Mouse (Mus musculus): ENCODE measurements around the gene Tbrg4. TPM values are rescaled to one million over a fixed set of nuclear protein-coding genes. Genes with fewer than 3 reads are reported as not detected.

The Tbrg4 gene
- polyA plus RNA-seq, 1 experiment from 2014 or later, result 37.9 TPM

GRCm38 (mm10) chr11:6647831-6648724 lies 22.2 kb upstream of the Tbrg4 start:
- Histone ChIP-seq H3K36me3 (no peaks in the 10 kb centered on the region), H3K9ac (no peak overlapping the region), H3K27me3 (no peaks in the 10 kb centered on the region), H3K4me3 (no peak overlapping the region), H3K9me3 (no peaks in the 10 kb centered on the region), H3K4me1 (no peaks in the 10 kb centered on the region), H3K27ac (no peak overlapping the region), H3K4me2 (no peak overlapping the region)
- WGBS, result 51% methylated on average over 9 of the region's 9 CpGs
- ATAC-seq (ENCODE audit: borderline replicate concordance, extremely low read depth, low FRiP score, low TSS enrichment), result no peak

GRCm38 (mm10) chr11:6644566-6644965 lies 18.7 kb upstream of the Tbrg4 start:
- H3K9me3 ChIP-seq, result no peaks in the 10 kb centered on the region
- no peaks in the 10 kb centered on the region for H3K4me1 ChIP-seq
- no peak overlapping the region for H3K27ac ChIP-seq
- no peaks in the 10 kb centered on the region for H3K27me3 ChIP-seq
- no peaks in the 10 kb centered on the region for H3K36me3 ChIP-seq
- ATAC-seq (ENCODE audit: borderline replicate concordance, extremely low read depth, low FRiP score, low TSS enrichment), result no peak
- no peak overlapping the region for H3K4me2 ChIP-seq
- H3K9ac ChIP-seq, result no peak overlapping the region
- H3K4me3 ChIP-seq, result no peak overlapping the region
- WGBS, result 78% methylated on average over 6 of the region's 6 CpGs

- H3K4me3 ChIP-seq, result no peak overlapping the region
- H3K9me3 ChIP-seq, result no peaks in the 10 kb centered on the region
- H3K27me3 ChIP-seq, result no peaks in the 10 kb centered on the region
- no peak overlapping the region for H3K4me2 ChIP-seq
- H3K9ac ChIP-seq, result no peak overlapping the region
- no peak overlapping the region for H3K27ac ChIP-seq
- no peak for ATAC-seq (ENCODE audit: borderline replicate concordance, extremely low read depth, low FRiP score, low TSS enrichment)
- no peaks in the 10 kb centered on the region for H3K36me3 ChIP-seq
- WGBS, result 67% methylated on average over 6 of the region's 6 CpGs
- H3K4me1 ChIP-seq, result no peaks in the 10 kb centered on the region
These were observed 13.2 kb upstream of the Tbrg4 start for GRCm38 (mm10) chr11:6639072-6639471.

- 85% methylated on average over 4 of the region's 4 CpGs for WGBS
- Histone ChIP-seq H3K9me3 (no peaks in the 10 kb centered on the region), H3K4me1 (no peaks in the 10 kb centered on the region)
These were observed 12.7 kb upstream of the Tbrg4 start, which contains the start of gene Wap for GRCm38 (mm10) chr11:6638537-6638936. Gene Wap (minus strand): TSS chr11:6638637.

GRCm38 (mm10) chr11:6636150-6636549 lies 10.3 kb upstream of the Tbrg4 start:
- no peak for ATAC-seq (ENCODE audit: borderline replicate concordance, extremely low read depth, low FRiP score, low TSS enrichment)
- H3K4me2 ChIP-seq, result no peak overlapping the region
- H3K27ac ChIP-seq, result no peak overlapping the region
- no peak overlapping the region for H3K9ac ChIP-seq
- 67% methylated on average over 8 of the region's 8 CpGs for WGBS
- no peaks in the 10 kb centered on the region for H3K4me1 ChIP-seq
- H3K4me3 ChIP-seq, result no peak overlapping the region
- no peaks in the 10 kb centered on the region for H3K9me3 ChIP-seq
- no peaks in the 10 kb centered on the region for H3K36me3 ChIP-seq
- no peaks in the 10 kb centered on the region for H3K27me3 ChIP-seq

More at GRCm38 (mm10) chr11:6638537-6638936, 12.7 kb upstream of the Tbrg4 start, which contains the start of gene Wap:
- no peak within 1 kb of the TSS for H3K27ac ChIP-seq
- no peak within 1 kb of the TSS for H3K4me3 ChIP-seq
- H3K36me3 ChIP-seq, result no peaks in the 10 kb centered on the region
- ATAC-seq (ENCODE audit: borderline replicate concordance, extremely low read depth, low FRiP score, low TSS enrichment), result no peak
- H3K4me2 ChIP-seq, result no peak within 1 kb of the TSS
- H3K27me3 ChIP-seq, result no peaks in the 10 kb centered on the region
- H3K9ac ChIP-seq, result no peak within 1 kb of the TSS

- H3K9me3 ChIP-seq, result no peaks in the 10 kb centered on the region
- no peaks in the 10 kb centered on the region for H3K27me3 ChIP-seq
- peaks cover 11% of the 10 kb centered on the region for H3K4me1 ChIP-seq
- no peak overlapping the region for H3K9ac ChIP-seq
- no peaks in the 10 kb centered on the region; the same call in 1 of the 2 replicates for H3K36me3 ChIP-seq
- no peak overlapping the region for H3K4me3 ChIP-seq
- no peak overlapping the region for H3K4me2 ChIP-seq
- no peak for ATAC-seq (ENCODE audit: borderline replicate concordance, extremely low read depth, low FRiP score, low TSS enrichment)
- no peak overlapping the region for H3K27ac ChIP-seq
These were observed 3.8 kb upstream of the Tbrg4 start for GRCm38 (mm10) chr11:6629655-6630054.

- no peak for ATAC-seq (ENCODE audit: borderline replicate concordance, extremely low read depth, low FRiP score, low TSS enrichment)
- no peak overlapping the region for H3K4me2 ChIP-seq
- WGBS, result 32% methylated on average over 4 of the region's 4 CpGs
- no peak overlapping the region for H3K4me3 ChIP-seq
- no peak overlapping the region for H3K9ac ChIP-seq
- H3K4me1 ChIP-seq, result peaks cover 22% of the 10 kb centered on the region
- H3K36me3 ChIP-seq, result peaks cover 10% of the 10 kb centered on the region
- no peak overlapping the region for H3K27ac ChIP-seq
- H3K27me3 ChIP-seq, result no peaks in the 10 kb centered on the region
- no peaks in the 10 kb centered on the region for H3K9me3 ChIP-seq
These were observed 2.7 kb upstream of the Tbrg4 start for GRCm38 (mm10) chr11:6628568-6628967.

GRCm38 (mm10) chr11:6627731-6628130 lies 1.9 kb upstream of the Tbrg4 start:
- 87% methylated on average over 4 of the region's 4 CpGs for WGBS
- Histone ChIP-seq H3K4me2 (no peak overlapping the region), H3K9me3 (no peaks in the 10 kb centered on the region), H3K9ac (no peak overlapping the region), H3K4me1 (peaks cover 28% of the 10 kb centered on the region), H3K27ac (no peak overlapping the region), H3K36me3 (peaks cover 17% of the 10 kb centered on the region), H3K4me3 (no peak overlapping the region), H3K27me3 (no peaks in the 10 kb centered on the region)
- no peak for ATAC-seq (ENCODE audit: borderline replicate concordance, extremely low read depth, low FRiP score, low TSS enrichment)

- ATAC-seq (ENCODE audit: borderline replicate concordance, extremely low read depth, low FRiP score, low TSS enrichment), result peak; percentile 10; the same call in 1 of the 2 replicates
- H3K27me3 ChIP-seq, result no peaks in the 10 kb centered on the region
- H3K36me3 ChIP-seq, result peaks cover 30% of the 10 kb centered on the region
- no peaks in the 10 kb centered on the region for H3K9me3 ChIP-seq
- peak overlapping the region; percentile 68 for H3K4me2 ChIP-seq
- peaks cover 28% of the 10 kb centered on the region for H3K4me1 ChIP-seq
- WGBS, result 9% methylated on average over 16 of the region's 16 CpGs
- peak overlapping the region; percentile 67 for H3K9ac ChIP-seq
- H3K4me3 ChIP-seq, result peak overlapping the region; percentile 65
- H3K27ac ChIP-seq, result peak overlapping the region; percentile 86
These were observed 513 bp upstream of the Tbrg4 start for GRCm38 (mm10) chr11:6626388-6626772.

- Histone ChIP-seq H3K9ac (peak overlapping the region; percentile 52), H3K4me3 (peak overlapping the region; percentile 65), H3K27ac (no peak overlapping the region), H3K4me1 (peaks cover 28% of the 10 kb centered on the region), H3K36me3 (peaks cover 46% of the 10 kb centered on the region), H3K27me3 (no peaks in the 10 kb centered on the region), H3K4me2 (peak overlapping the region; percentile 56), H3K9me3 (no peaks in the 10 kb centered on the region)
- ATAC-seq (ENCODE audit: borderline replicate concordance, extremely low read depth, low FRiP score, low TSS enrichment), result no peak
- WGBS, result 60% methylated on average over 14 of the region's 14 CpGs
These were observed 1.1 kb downstream of the Tbrg4 start for GRCm38 (mm10) chr11:6624619-6625382.

GRCm38 (mm10) chr11:6623704-6624103 lies 2.2 kb downstream of the Tbrg4 start:
- Histone ChIP-seq H3K27me3 (no peaks in the 10 kb centered on the region), H3K4me2 (peak overlapping the region; percentile 27; the same call in 1 of the 2 replicates), H3K27ac (no peak overlapping the region), H3K4me1 (peaks cover 28% of the 10 kb centered on the region), H3K9ac (no peak overlapping the region), H3K36me3 (peaks cover 57% of the 10 kb centered on the region), H3K9me3 (no peaks in the 10 kb centered on the region), H3K4me3 (no peak overlapping the region)
- 85% methylated on average over 10 of the region's 10 CpGs for WGBS
- no peak for ATAC-seq (ENCODE audit: borderline replicate concordance, extremely low read depth, low FRiP score, low TSS enrichment)

Measured in lung, embryonic 15.5 days (tissue).